Mouse (Mus musculus): ENCODE measurements around the gene 4933430I17Rik. TPM values are rescaled to one million over a fixed set of nuclear protein-coding genes. Genes with fewer than 3 reads are reported as not detected.

4933430I17Rik gene
- polyA plus RNA-seq, 1 experiment from 2014 or later = 0.43 TPM

DNA sequence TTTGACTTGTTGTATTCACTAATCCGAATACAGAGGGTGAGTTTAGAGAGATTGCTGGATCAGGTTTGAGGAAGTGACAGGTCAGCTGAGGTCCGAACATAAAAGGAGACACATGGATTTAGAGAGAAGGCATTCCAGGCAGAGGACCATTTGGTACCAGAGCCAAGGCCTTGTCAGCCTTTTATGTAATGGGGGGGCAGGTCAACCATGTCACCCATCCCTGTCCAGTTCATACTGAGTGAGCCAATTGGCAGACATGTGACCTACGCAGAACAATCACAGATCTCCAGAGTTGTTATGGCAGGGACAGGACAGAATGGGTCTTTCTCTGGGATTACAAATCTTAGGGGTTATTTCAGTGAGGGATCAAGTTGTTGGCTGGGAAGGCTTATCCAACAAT lies 19.2 kb upstream of the 4933430I17Rik start:
- no peak for ATAC-seq (ENCODE audit: insufficient number of reproducible peaks, low FRiP score)
- Histone ChIP-seq H3K27ac (ENCODE audit: poor library complexity, severe bottlenecking) (no peak overlapping the region), H3K4me3 (no peak overlapping the region), H3K9me3 (replicated peaks) (no peaks in the 10 kb centered on the region), H3K36me3 (peaks cover 38% of the 10 kb centered on the region), H3K4me2 (no peak overlapping the region), H3K27me3 (replicated peaks) (no peaks in the 10 kb centered on the region), H3K4me1 (replicated peaks) (peaks cover 11% of the 10 kb centered on the region), H3K9ac (no peak overlapping the region)
- WGBS = 82% methylated on average over 3 of the region's 3 CpGs

DNA sequence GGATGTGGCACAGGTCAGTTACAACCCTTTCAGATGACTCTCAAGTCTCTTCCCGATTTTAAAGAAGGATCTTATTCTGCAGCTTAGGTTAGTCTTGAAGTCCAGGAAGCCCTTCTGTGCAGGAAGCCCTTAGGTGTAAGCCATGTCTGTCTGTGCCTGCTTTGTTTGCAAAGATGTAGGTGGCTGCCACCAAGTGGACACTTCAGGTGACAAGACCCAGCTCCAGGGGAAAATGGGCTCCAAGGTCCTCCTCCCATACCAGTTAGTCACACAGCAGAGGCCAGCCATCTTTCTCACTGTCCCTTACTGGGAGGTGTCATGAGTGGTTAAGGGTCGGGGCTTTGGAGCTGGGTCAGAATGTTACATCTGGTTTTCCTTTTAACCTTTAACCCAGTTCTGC lies 18.4 kb upstream of the 4933430I17Rik start:
- Histone ChIP-seq H3K36me3 (peaks cover 46% of the 10 kb centered on the region), H3K9me3 (replicated peaks) (no peaks in the 10 kb centered on the region), H3K27me3 (replicated peaks) (no peaks in the 10 kb centered on the region), H3K27ac (ENCODE audit: poor library complexity, severe bottlenecking) (no peak overlapping the region), H3K4me3 (no peak overlapping the region), H3K4me1 (replicated peaks) (peaks cover 8% of the 10 kb centered on the region; the same call in 1 of the 2 replicates), H3K9ac (no peak overlapping the region), H3K4me2 (no peak overlapping the region)
- no peak for ATAC-seq (ENCODE audit: insufficient number of reproducible peaks, low FRiP score)
- WGBS = 59% methylated on average over 2 of the region's 2 CpGs

DNA sequence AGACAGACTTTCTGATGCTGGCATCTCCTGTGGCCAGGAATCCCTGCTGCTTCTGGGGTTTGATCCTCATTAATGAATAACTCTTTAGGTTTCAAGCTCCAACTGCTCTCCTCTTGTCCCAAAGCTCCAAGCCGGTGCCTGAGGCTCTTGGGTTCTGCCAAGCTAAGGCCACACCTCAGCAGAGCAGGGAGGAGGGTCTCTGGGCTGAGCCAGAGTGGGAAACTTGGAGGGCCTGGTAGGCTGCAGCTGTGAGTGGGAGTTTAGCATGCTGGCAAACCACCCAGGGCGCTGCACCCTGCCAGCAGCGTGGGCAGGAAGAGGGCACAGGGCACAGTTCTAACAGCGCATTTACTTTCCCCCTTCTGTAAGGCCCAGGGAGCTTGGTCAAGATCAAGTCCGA lies 16.3 kb upstream of the 4933430I17Rik start:
- Histone ChIP-seq H3K9me3 (replicated peaks) (no peaks in the 10 kb centered on the region), H3K4me2 (no peak overlapping the region), H3K27ac (ENCODE audit: poor library complexity, severe bottlenecking) (no peak overlapping the region), H3K36me3 (peaks cover 66% of the 10 kb centered on the region), H3K4me3 (no peak overlapping the region), H3K27me3 (replicated peaks) (no peaks in the 10 kb centered on the region), H3K9ac (no peak overlapping the region), H3K4me1 (replicated peaks) (0 out of 2 replicates have a peak, but pooled peaks cover under 1% of the 10 kb centered on the region)
- WGBS = 91% methylated on average over 5 of the region's 5 CpGs
- ATAC-seq (ENCODE audit: insufficient number of reproducible peaks, low FRiP score) = no peak

DNA sequence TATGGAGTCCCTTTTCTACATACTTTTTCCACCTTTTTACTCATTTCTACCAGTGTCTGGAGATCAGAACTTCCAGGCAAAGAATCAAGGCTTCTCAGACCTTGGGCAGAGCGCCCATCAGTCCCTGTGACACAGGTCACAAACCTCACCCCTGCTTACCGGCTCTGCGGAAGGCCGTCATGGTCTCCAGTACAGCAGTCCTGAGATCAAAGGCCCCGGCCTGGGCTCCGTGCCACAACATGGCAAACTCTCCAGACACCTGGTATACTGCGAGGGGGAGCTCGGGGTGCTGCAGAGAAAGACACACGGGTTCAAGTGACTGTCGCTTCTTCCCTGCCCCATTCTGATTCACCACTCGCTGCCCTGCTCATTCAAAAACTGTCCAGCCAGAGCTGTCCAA lies 15.2 kb upstream of the 4933430I17Rik start:
- H3K9ac ChIP-seq = no peak overlapping the region
- no peaks in the 10 kb centered on the region for H3K27me3 ChIP-seq (replicated peaks)
- no peaks in the 10 kb centered on the region for H3K9me3 ChIP-seq (replicated peaks)
- no peak for ATAC-seq (ENCODE audit: insufficient number of reproducible peaks, low FRiP score)
- 88% methylated on average over 11 of the region's 11 CpGs for WGBS
- peaks cover 68% of the 10 kb centered on the region for H3K36me3 ChIP-seq
- H3K27ac ChIP-seq (ENCODE audit: poor library complexity, severe bottlenecking) = no peak overlapping the region
- H3K4me3 ChIP-seq = no peak overlapping the region
- no peak overlapping the region for H3K4me2 ChIP-seq
- H3K4me1 ChIP-seq (replicated peaks) = peaks cover 6% of the 10 kb centered on the region

DNA sequence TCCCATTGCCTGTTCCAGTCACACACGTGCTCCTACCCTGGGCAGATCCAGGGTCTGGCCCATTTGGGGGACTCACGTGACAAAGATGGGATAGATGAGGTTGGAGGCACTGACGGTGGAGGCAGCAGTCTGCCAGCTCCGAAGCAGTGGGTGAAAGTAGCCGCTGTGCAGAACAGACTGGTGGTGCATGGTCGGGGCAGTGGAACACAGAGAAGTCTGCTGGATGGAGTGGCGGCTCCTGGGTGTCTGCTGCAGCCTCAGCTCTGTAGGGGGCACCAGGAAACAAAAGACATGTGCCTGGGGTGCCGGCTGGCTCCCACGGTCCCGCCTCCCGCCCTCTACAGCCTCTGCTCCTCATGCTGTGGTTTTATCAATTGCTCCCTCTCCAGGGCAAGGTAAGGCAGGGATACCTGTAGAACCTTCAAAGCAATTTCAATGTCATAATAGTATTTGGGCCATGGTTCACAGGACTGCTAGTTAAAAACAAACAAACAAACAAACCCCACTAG lies 11.1 kb upstream of the 4933430I17Rik start:
- H3K27ac ChIP-seq (ENCODE audit: poor library complexity, severe bottlenecking) = no peak overlapping the region
- no peaks in the 10 kb centered on the region for H3K9me3 ChIP-seq (replicated peaks)
- no peak overlapping the region for H3K4me3 ChIP-seq
- no peaks in the 10 kb centered on the region for H3K27me3 ChIP-seq (replicated peaks)
- WGBS = 49% methylated on average over 11 of the region's 11 CpGs
- H3K36me3 ChIP-seq = peaks cover 49% of the 10 kb centered on the region
- H3K9ac ChIP-seq = 0 out of 2 replicates have a peak overlapping the region, but pooled peaks have one; percentile 9
- 0 out of 2 replicates have a peak overlapping the region, but pooled peaks have one; percentile 15 for H3K4me2 ChIP-seq
- no peak for ATAC-seq (ENCODE audit: insufficient number of reproducible peaks, low FRiP score)
- peaks cover 46% of the 10 kb centered on the region for H3K4me1 ChIP-seq (replicated peaks)

DNA sequence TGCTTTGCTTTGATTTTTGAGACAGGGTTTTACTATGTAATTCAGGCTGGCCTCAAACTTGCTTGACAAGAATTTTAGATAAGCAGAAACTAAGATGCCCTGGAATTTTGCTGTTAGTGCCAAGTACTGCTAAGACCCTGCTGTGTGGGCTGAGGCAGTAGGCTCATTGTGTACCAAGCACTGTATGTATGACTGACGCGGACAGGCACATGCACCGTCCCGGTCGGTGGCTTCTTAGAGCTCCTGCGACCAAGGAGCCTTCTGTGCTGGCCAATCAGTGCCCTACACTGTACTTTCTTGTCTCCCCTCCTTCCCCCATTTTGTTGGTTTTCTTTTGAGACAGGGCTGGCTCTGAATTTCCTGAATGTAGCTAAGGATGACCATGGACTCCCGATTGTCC lies 10.2 kb upstream of the 4933430I17Rik start:
- H3K4me2 ChIP-seq = peak overlapping the region; percentile 84
- H3K27ac ChIP-seq (ENCODE audit: poor library complexity, severe bottlenecking) = peak overlapping the region; percentile 82
- no peak for ATAC-seq (ENCODE audit: insufficient number of reproducible peaks, low FRiP score)
- peak overlapping the region; percentile 22; the same call in 1 of the 2 replicates for H3K4me3 ChIP-seq
- no peaks in the 10 kb centered on the region for H3K27me3 ChIP-seq (replicated peaks)
- 62% methylated on average over 7 of the region's 7 CpGs for WGBS
- peaks cover 48% of the 10 kb centered on the region for H3K4me1 ChIP-seq (replicated peaks)
- H3K36me3 ChIP-seq = peaks cover 40% of the 10 kb centered on the region
- no peak overlapping the region for H3K9ac ChIP-seq
- H3K9me3 ChIP-seq (replicated peaks) = no peaks in the 10 kb centered on the region

DNA sequence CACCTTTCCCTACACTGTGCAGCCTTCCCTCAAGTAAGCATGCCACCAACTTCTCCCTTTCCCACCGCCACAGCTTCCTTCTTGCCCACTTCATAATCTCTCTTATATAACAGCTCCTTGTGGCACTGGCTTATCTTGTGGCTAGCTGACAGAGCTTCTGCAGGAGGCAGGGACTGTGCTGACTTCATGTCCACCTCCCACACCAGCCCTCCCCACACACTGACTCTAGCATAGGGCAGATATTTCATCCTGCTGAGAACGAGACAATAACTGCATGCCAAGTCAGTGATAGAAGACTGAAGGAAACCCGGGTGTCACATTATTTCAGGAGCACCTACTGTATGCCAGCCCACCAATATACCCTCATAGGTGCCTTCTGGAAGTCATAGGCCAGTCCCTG lies 9.7 kb upstream of the 4933430I17Rik start:
- H3K9me3 ChIP-seq (replicated peaks) = no peaks in the 10 kb centered on the region
- H3K4me2 ChIP-seq = peak overlapping the region; percentile 84
- peaks cover 35% of the 10 kb centered on the region for H3K36me3 ChIP-seq
- peak overlapping the region; percentile 22 for H3K4me3 ChIP-seq
- ATAC-seq (ENCODE audit: insufficient number of reproducible peaks, low FRiP score) = no peak
- H3K27me3 ChIP-seq (replicated peaks) = no peaks in the 10 kb centered on the region
- peak overlapping the region; percentile 82 for H3K27ac ChIP-seq (ENCODE audit: poor library complexity, severe bottlenecking)
- peak overlapping the region; percentile 26; the same call in 1 of the 2 replicates for H3K9ac ChIP-seq
- peaks cover 48% of the 10 kb centered on the region for H3K4me1 ChIP-seq (replicated peaks)
- WGBS = 33% methylated on average over 3 of the region's 3 CpGs

DNA sequence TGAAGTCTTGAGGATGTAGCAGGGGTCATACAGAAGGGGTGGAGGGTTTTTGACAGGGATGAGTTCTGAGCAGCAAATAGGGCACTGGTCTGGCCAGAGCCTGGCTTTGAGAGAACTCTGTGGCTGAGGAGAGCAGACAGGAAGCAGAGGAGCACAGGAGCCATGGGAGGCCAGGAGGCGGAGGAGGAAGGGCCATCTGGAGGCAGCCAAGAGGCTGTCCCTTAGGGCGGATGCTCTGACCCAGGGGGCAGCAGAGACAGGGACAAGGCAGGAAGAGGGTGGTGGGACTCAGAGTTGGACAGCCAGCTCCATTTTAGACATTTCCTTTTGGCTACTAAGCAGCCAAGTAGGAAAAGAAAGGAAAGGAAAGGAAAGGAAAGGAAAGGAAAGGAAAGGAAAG lies 9.1 kb upstream of the 4933430I17Rik start:
- Histone ChIP-seq H3K4me3 (peak overlapping the region; percentile 22), H3K27ac (ENCODE audit: poor library complexity, severe bottlenecking) (peak overlapping the region; percentile 82), H3K9ac (peak overlapping the region; percentile 26; the same call in 1 of the 2 replicates), H3K27me3 (replicated peaks) (no peaks in the 10 kb centered on the region), H3K9me3 (replicated peaks) (no peaks in the 10 kb centered on the region), H3K4me1 (replicated peaks) (peaks cover 48% of the 10 kb centered on the region), H3K36me3 (peaks cover 29% of the 10 kb centered on the region), H3K4me2 (peak overlapping the region; percentile 84)
- 18% methylated on average over 2 of the region's 2 CpGs for WGBS
- ATAC-seq (ENCODE audit: insufficient number of reproducible peaks, low FRiP score) = peak; percentile 60

DNA sequence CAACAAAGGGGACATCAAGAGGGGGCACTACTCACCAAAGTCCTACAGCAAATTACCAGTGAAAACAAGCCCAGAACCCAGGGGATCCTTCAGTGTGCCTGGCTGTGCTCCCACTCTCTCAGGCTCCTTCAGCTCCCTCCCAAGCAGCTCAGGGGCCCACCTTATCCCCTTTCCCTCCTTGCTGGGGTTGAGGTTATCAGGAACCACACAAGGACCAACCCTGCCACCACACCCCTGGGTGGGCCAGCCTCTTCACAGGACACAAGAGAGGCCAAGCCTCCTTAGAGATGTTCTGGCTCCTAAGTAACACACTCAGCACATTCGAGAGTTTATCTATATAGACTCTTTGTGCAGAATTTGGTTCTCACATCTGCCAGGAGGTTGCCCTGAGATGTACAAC lies 8.6 kb upstream of the 4933430I17Rik start:
- Histone ChIP-seq H3K27ac (ENCODE audit: poor library complexity, severe bottlenecking) (peak overlapping the region; percentile 82), H3K9me3 (replicated peaks) (no peaks in the 10 kb centered on the region), H3K4me3 (peak overlapping the region; percentile 20; the same call in 1 of the 2 replicates), H3K36me3 (peaks cover 24% of the 10 kb centered on the region), H3K9ac (peak overlapping the region; percentile 56; the same call in 1 of the 2 replicates), H3K4me1 (replicated peaks) (peaks cover 48% of the 10 kb centered on the region), H3K4me2 (peak overlapping the region; percentile 84), H3K27me3 (replicated peaks) (no peaks in the 10 kb centered on the region)
- 45% methylated on average over 1 of the region's 1 CpGs for WGBS
- ATAC-seq (ENCODE audit: insufficient number of reproducible peaks, low FRiP score) = peak; percentile 56

DNA sequence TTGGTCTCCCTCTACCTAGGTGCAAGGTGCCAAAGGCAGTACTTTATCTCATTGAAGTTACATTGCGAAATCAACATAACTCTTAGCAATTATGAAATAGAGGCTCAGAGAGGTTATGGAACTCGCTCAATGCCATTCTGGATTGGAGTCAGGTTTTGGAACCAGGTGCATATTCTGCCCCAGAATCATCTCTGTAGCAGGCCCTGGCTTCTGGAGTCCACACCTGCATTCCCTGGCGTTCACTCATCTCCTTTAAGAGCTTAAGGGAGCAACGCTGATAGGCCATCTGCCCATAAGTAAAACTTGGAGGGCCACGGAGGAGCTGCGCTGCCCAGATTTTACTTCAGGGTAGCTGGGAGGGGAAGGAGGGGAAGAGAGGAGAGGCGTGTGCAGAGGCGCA lies 8.1 kb upstream of the 4933430I17Rik start:
- peaks cover 48% of the 10 kb centered on the region for H3K4me1 ChIP-seq (replicated peaks)
- no peak overlapping the region; the same call in 1 of the 2 replicates for H3K4me3 ChIP-seq
- peak overlapping the region; percentile 82 for H3K27ac ChIP-seq (ENCODE audit: poor library complexity, severe bottlenecking)
- ATAC-seq (ENCODE audit: insufficient number of reproducible peaks, low FRiP score) = no peak
- H3K9ac ChIP-seq = no peak overlapping the region
- peak overlapping the region; percentile 84 for H3K4me2 ChIP-seq
- no peaks in the 10 kb centered on the region for H3K27me3 ChIP-seq (replicated peaks)
- 82% methylated on average over 8 of the region's 8 CpGs for WGBS
- no peaks in the 10 kb centered on the region for H3K9me3 ChIP-seq (replicated peaks)
- peaks cover 19% of the 10 kb centered on the region for H3K36me3 ChIP-seq

DNA sequence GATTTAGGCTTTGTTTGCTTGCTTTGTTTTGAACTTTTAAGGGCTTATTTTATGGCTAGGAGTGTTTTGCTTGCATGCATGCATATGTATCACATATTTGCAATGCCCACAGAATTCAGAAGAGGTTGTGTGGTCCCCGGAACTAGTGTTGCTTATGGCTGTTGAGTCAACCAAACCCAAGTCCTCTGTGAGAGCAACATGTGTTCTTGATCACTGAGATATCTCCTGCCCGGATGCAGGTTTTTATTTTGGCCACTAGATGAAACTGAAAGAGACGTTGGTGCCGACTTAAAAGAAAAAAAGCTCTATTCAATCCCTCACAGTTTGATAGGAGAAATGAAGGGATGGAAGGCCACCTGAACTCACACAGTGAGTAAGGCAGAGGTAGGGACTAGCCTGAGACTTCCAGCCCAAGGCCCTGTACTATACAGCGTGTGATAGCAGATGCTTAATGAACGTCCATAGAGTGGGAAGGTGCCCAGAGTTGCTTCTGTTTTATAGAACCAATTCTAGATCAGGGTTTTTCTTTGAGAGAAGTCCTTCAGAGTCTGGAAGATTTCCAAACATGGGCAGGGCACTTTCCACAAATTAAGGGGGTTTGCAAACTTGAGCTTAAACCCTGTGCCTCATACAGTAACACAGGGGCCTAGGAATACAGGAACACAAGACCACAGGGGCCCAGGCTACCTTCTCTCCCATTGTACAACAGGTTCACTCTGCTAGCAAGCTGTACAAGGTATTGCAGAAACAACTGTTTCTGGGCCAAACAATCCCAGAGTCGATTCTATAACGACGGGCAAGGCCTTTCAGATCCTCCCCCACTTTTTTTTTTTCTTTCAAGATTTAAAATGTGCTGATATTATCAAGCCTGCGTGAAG lies 7.4 kb upstream of the 4933430I17Rik start:
- Histone ChIP-seq H3K4me3 (peak overlapping the region; percentile 74; the same call in 1 of the 2 replicates), H3K4me1 (replicated peaks) (peaks cover 48% of the 10 kb centered on the region), H3K36me3 (peaks cover 19% of the 10 kb centered on the region), H3K4me2 (peak overlapping the region; percentile 84), H3K9ac (no peak overlapping the region; the same call in 1 of the 2 replicates), H3K27me3 (replicated peaks) (no peaks in the 10 kb centered on the region), H3K27ac (ENCODE audit: poor library complexity, severe bottlenecking) (peak overlapping the region; percentile 82), H3K9me3 (replicated peaks) (no peaks in the 10 kb centered on the region)
- ATAC-seq (ENCODE audit: insufficient number of reproducible peaks, low FRiP score) = no peak
- WGBS = 74% methylated on average over 10 of the region's 10 CpGs

Measured in heart, embryonic 12.5 days (tissue).